Mouse (Mus musculus) bone marrow, adult 2 months (tissue): ENCODE results near the gene Snx32. TPM values are rescaled to one million over a fixed set of nuclear protein-coding genes. Genes with fewer than 3 reads are reported as not detected.

ENCODE experiments used
- H3K27ac ChIP-seq: fragments of 200-500 bp; 2 replicates; pipeline ENCODE4 v1.5.1; 2012; ENCODE audit warnings: low read depth, mild to moderate bottlenecking, control low read depth, inconsistent platforms, low read length; ENCODE audit not compliant: control insufficient read depth, poor library complexity, insufficient read depth
- H3K4me1 ChIP-seq: fragments of 200-500 bp; 2 replicates; pipeline ENCODE4 v1.6.1; 2011; ENCODE audit warnings: low read length; ENCODE audit not compliant: control insufficient read depth, insufficient read depth
- H3K4me3 ChIP-seq: fragments of 200-500 bp; replicated peaks from 2 replicates; pipeline ENCODE3; 2011; ENCODE audit warnings: mild to moderate bottlenecking, low read depth, low read length, control low read depth; ENCODE audit not compliant: control insufficient read depth
- CTCF ChIP-seq: fragments of 200-500 bp; IDR thresholded peaks from 2 replicates; pipeline ENCODE4 v1.5.1; 2011; ENCODE audit warnings: low read length, control low read depth; ENCODE audit not compliant: control insufficient read depth, insufficient read depth
- POLR2A ChIP-seq: fragments of 200-500 bp; IDR thresholded peaks from 2 replicates; pipeline ENCODE4 v1.6.1; 2011; ENCODE audit warnings: low read depth, mild to moderate bottlenecking, control low read depth, low read length, borderline replicate concordance; ENCODE audit not compliant: control insufficient read depth
- WGBS: fragments of 180-500 bp; shearing (Covaris S2); methylation state at CpG from one replicate; pipeline ENCODE4 v1.1.7; 2018; 5-methylcytosine and 5-hydroxymethylcytosine counted together
- polyA plus RNA-seq: library from polyadenylated mRNA; stranded (reverse); fragments of >200 nt; gene quantifications from 2 replicates; pipeline ENCODE4 v1.2.4, GENCODE M21; 2011; ENCODE audit warnings: low replicate concordance; ENCODE audit not compliant: missing spikeins, insufficient read depth, insufficient read length

Gene Snx32
- polyA plus RNA-seq, 1 experiment: 32.5 TPM

GRCm38 (mm10) chr19:5461411-5461810 is 48.9 kb downstream of the Snx32 start:
- Histone ChIP-seq H3K4me1 (peaks cover 1% of the 10 kb centered on the region; the same call in 1 of the 2 replicates), H3K4me3 (no peak overlapping the region), H3K27ac (no peak overlapping the region)
- WGBS: 75% methylated on average over 6 of the region's 6 CpGs
- TF ChIP-seq CTCF (no peak), POLR2A (no peak)

DNA sequence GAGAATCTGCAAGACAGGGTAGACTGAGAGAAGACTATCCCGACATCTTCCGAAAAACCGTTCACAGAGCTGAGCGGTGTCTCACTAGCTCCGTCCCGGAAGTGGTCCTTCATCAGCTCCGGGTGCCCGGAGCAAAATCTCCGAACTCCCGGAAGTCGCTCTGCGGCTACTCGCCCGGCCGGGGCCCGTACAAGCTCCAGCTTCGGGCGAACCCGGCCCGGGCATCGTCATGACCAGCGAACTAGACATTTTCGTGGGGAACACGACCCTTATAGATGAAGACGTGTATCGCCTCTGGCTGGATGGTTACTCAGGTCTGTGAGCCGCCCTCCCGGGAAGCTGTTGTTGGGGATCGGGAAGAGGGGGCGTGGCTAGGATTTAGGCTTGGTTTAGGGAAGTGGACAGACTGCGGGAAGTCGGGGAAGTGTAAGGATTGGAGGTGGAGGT is 49.9 kb downstream of the Snx32 start, which contains the start of gene Fibp:
Gene Fibp (plus strand): TSS at position 151 of the 447 bp plus-strand sequence.
- Histone ChIP-seq H3K4me3 (peak within 1 kb of the TSS; percentile 93), H3K4me1 (peaks cover 1% of the 10 kb centered on the region; the same call in 1 of the 2 replicates), H3K27ac (peak within 1 kb of the TSS; percentile 22; the same call in 1 of the 2 replicates)
- WGBS: under 1% methylated on average over 32 of the region's 32 CpGs
- TF ChIP-seq POLR2A (peak; percentile 59; the same call in 1 of the 2 replicates), CTCF (no peak)

- Histone ChIP-seq H3K4me3 (no peak overlapping the region), H3K27ac (no peak overlapping the region), H3K4me1 (peaks cover 1% of the 10 kb centered on the region; the same call in 1 of the 2 replicates)
- TF ChIP-seq CTCF (no peak), POLR2A (no peak)
- WGBS: 30% methylated on average over 3 of the region's 3 CpGs
Measured at GRCm38 (mm10) chr19:5459896-5460295, 50.4 kb downstream of the Snx32 start.

- WGBS: 71% methylated on average over 7 of the region's 7 CpGs
- Histone ChIP-seq H3K27ac (no peak overlapping the region), H3K4me1 (peaks cover 1% of the 10 kb centered on the region; the same call in 1 of the 2 replicates), H3K4me3 (no peak overlapping the region)
- TF ChIP-seq POLR2A (no peak), CTCF (no peak)
Measured at GRCm38 (mm10) chr19:5459019-5459418, 51.3 kb downstream of the Snx32 start.

DNA sequence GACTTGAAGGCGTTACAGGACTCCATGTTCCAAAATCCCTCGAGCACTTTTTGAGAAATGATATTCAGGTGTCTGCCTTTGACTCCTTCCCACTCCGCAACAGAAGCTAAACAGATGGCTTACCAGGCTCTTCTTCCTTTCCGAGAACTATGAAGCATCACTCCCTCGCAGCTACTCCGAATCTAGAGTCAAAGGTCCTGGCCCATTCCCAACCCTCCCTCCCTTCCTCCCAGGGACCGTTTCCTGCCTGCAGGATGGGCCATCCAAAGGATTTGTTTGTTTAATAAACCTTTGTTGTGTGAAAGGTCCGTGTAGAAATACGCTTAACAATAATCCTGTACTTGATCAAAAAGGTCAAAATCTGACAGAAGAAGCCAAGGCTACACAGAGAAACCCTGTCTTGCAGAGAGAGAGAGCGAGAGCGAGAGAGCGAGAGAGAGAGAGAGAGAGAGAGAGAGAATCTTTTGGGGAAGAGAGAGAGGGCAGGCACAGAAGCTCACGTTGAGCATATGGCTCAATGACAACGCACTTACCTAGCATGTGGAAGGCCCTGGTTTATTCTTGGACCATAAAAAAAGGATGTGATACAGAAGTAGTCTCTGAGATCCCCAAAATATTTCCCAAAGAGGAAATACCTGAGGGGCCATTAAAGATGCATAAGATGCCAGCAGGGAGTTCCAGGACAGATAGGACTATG is 52.4 kb downstream of the Snx32 start, which contains the start of gene Ccdc85b:
Gene Ccdc85b (minus strand): TSS at position 149 of the 697 bp plus-strand sequence.
- WGBS: 11% methylated on average over 14 of the region's 14 CpGs
- TF ChIP-seq POLR2A (no peak), CTCF (no peak)
- Histone ChIP-seq H3K27ac (peak within 1 kb of the TSS; percentile 86), H3K4me1 (peaks cover 1% of the 10 kb centered on the region; the same call in 1 of the 2 replicates), H3K4me3 (peak within 1 kb of the TSS; percentile 73)

GRCm38 (mm10) chr19:5456922-5457745 is 53.2 kb downstream of the Snx32 start:
- TF ChIP-seq POLR2A: peak; percentile 91; the same call in 1 of the 2 replicates
- TF ChIP-seq CTCF: no peak
- peak overlapping the region; percentile 86 for H3K27ac ChIP-seq
- H3K4me3 ChIP-seq: peak overlapping the region; percentile 73
- WGBS: under 1% methylated on average over 70 of the region's 70 CpGs
- peaks cover 1% of the 10 kb centered on the region; the same call in 1 of the 2 replicates for H3K4me1 ChIP-seq

DNA sequence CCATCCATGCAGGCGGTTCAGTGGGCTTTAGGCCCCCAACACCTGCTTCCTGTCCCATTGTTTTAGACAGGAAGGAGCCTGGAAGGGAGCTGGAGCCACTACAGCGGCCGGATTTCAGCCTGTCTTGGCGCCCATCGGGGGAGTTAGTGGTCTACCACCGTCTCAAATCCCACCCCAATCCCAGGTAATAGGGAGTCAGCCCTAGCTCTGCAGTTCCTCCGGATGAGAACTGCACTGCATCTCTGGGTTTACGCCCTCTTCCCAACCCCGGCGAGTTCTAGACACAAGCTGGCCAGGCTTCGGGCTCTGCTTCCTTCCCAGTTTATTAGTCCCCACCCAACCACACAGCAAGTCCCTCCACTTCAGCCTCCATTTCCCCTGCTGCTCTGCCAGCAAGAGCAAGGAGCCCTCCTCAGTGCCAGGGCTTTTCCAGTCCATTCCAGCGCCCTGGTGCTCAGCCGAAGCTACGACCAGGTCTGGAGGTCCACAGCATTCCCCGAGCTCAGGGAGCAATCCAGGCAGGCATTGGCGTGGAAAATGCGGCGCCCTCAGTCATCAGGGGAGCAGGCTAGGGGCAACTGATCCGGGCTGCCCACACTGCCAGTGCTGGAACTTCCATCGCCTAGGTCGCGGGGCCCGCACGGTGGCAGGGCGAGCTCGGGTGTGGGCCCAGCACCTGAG is 54.0 kb downstream of the Snx32 start:
- Histone ChIP-seq H3K27ac (peak overlapping the region; percentile 86), H3K4me1 (peaks cover 1% of the 10 kb centered on the region; the same call in 1 of the 2 replicates), H3K4me3 (peak overlapping the region; percentile 61)
- WGBS: 1% methylated on average over 26 of the region's 26 CpGs
- no peak for TF ChIP-seq CTCF
- no peak for TF ChIP-seq POLR2A
